Mouse (Mus musculus) myocyte (in vitro differentiated cells): ENCODE measurements around the gene Olfr1444.

Experiments used
- E2F4 ChIP-seq: IDR thresholded peaks from one replicate; pipeline ENCODE4 v1.6.1; 2011; ENCODE audit warnings: mild to moderate bottlenecking, control low read depth, moderate library complexity; ENCODE audit not compliant: insufficient read depth
- MAX ChIP-seq: IDR thresholded peaks from one replicate; pipeline ENCODE4 v1.6.1; 2011; ENCODE audit warnings: low read depth, mild to moderate bottlenecking, control low read depth
- MYOD1 ChIP-seq, 3 experiments: IDR thresholded peaks; one replicate each; pipeline ENCODE4 v1.6.1; 2011; ENCODE audit warnings: control low read depth in 2 of 3, low read depth in 2 of 3, mild to moderate bottlenecking in 2 of 3, moderate library complexity in 1 of 3; ENCODE audit not compliant: insufficient read length in 2 of 3, control insufficient read depth in 1 of 3
- MYOG ChIP-seq, 3 experiments: IDR thresholded peaks; one replicate each; pipeline ENCODE4 v1.6.1; 2011; ENCODE audit warnings: control low read depth in 2 of 3, low read depth in 2 of 3, mild to moderate bottlenecking in 2 of 3; ENCODE audit not compliant: insufficient read length in 2 of 3, control insufficient read depth in 1 of 3, insufficient read depth in 1 of 3
- POLR2A ChIP-seq: IDR thresholded peaks from one replicate; pipeline ENCODE4 v1.6.1; 2011; ENCODE audit warnings: low read depth, mild to moderate bottlenecking, control low read depth, moderate library complexity; ENCODE audit not compliant: insufficient read length
- POLR2AphosphoS2 ChIP-seq: IDR thresholded peaks from one replicate; pipeline ENCODE4 v1.6.1; 2011; ENCODE audit warnings: low read depth, control low read depth; ENCODE audit not compliant: insufficient read length
- REST ChIP-seq: IDR thresholded peaks from one replicate; pipeline ENCODE4 v1.6.1; 2011; ENCODE audit warnings: mild to moderate bottlenecking, control low read depth, moderate library complexity; ENCODE audit not compliant: insufficient read depth, insufficient read length
- SRF ChIP-seq: IDR thresholded peaks from one replicate; pipeline ENCODE4 v1.6.1; 2011; ENCODE audit warnings: low read depth; ENCODE audit not compliant: control insufficient read depth, insufficient read length
- TCF12 ChIP-seq: IDR thresholded peaks from one replicate; pipeline ENCODE4 v1.6.1; 2011; ENCODE audit warnings: mild to moderate bottlenecking, control low read depth; ENCODE audit not compliant: poor library complexity, insufficient read depth, severe bottlenecking
- TCF3 ChIP-seq: IDR thresholded peaks from one replicate; pipeline ENCODE4 v1.6.1; 2011; ENCODE audit warnings: low read depth, control low read depth; ENCODE audit not compliant: insufficient read length
- USF1 ChIP-seq: IDR thresholded peaks from one replicate; pipeline ENCODE4 v1.6.1; 2011; ENCODE audit warnings: low read depth, mild to moderate bottlenecking, control low read depth, moderate library complexity

DNA sequence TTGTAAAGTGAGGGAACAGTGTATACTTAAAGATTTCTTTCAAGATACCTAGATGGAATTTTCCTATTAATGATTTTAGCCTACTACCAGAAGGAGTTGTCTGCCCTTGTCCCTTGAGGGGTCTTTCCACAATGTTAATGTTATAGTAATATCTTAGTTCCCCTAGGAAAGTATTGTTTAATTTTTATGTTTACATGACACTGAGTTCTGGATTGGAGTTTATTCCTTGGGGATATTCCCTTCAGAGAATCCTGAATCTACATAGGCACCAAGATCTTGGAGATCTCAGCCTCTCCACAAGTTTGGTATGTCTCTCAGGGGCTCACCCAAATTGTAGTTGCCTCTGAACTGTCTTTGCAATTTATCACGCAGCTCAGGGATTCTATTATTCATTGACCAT lies at the start of gene Olfr1444:
- no peak for TF ChIP-seq POLR2AphosphoS2
- no peak for TF ChIP-seq MYOG (IDR thresholded peaks at IDR 0.05; ENCODE audit: control insufficient read depth in 1 of 3, insufficient read depth in 1 of 3, insufficient read length in 2 of 3, low read depth in 2 of 3)
- TF ChIP-seq POLR2A = no peak
- no peak for TF ChIP-seq SRF
- no peak for TF ChIP-seq MAX
- no peak for TF ChIP-seq TCF12
- no peak for TF ChIP-seq E2F4
- no peak for TF ChIP-seq MYOD1 (IDR thresholded peaks at IDR 0.05; ENCODE audit: control insufficient read depth in 1 of 3, insufficient read length in 2 of 3, low read depth in 2 of 3)
- no peak for TF ChIP-seq USF1
- TF ChIP-seq TCF3 = no peak
- no peak for TF ChIP-seq REST
